ENCODE assay signal across 23 mouse cellular contexts in genomic region chr15:6953556-6953955, GRCm38 (mm10).
DNase-seq lines count a peak whose midpoint lies in the region; ATAC-seq and TF ChIP-seq lines count a peak whose summit lies in the region.
"Had no signal": no experiment of that assay in that cellular context is flagged by ENCODE, and none has a peak within 500 bp of the region (broad histone marks: within the 10 kb centered on the region; RNA-seq: fewer than 3 reads in every experiment).

No protein-coding gene starts in this region.

- no peak for TF ChIP-seq CTCF in midbrain, postnatal 0 days (IDR thresholded peaks at IDR 0.05)
- TF ChIP-seq CTCF in brain, embryonic 14.5 days (IDR thresholded peaks at IDR 0.05; ENCODE audit: borderline replicate concordance, extremely low read depth, insufficient read depth, insufficient read length) = no peak

- H3K9me3 ChIP-seq in heart, embryonic 10.5 days = no peaks in the 10 kb centered on the region
- H3K9me3 ChIP-seq in midbrain, embryonic 14.5 days (ENCODE audit: control insufficient read depth, low read length) = no peaks in the 10 kb centered on the region
- no peaks in the 10 kb centered on the region for H3K9me3 ChIP-seq in midbrain, postnatal 0 days (ENCODE audit: low read length)
- H3K9me3 ChIP-seq in embryonic facial prominence, embryonic 15.5 days (replicated peaks) = no peaks in the 10 kb centered on the region
- H3K9me3 ChIP-seq: forebrain, embryonic 15.5 days; hindbrain, embryonic 10.5 days; lung, embryonic 15.5 days; midbrain, embryonic 12.5 days had no signal

- no peak overlapping the region for H3K27ac ChIP-seq in heart, embryonic 10.5 days
- H3K27ac ChIP-seq in midbrain, embryonic 14.5 days (replicated peaks; ENCODE audit: low read depth, low read length) = no peak overlapping the region
- H3K27ac ChIP-seq in midbrain, postnatal 0 days (ENCODE audit: low read depth, low read length) = no peak overlapping the region
- no peak overlapping the region for H3K27ac ChIP-seq in embryonic facial prominence, embryonic 15.5 days (replicated peaks)
- H3K27ac ChIP-seq: forebrain, embryonic 15.5 days; layer of hippocampus, adult 2 months; liver, embryonic 14.5 days; lung, embryonic 15.5 days; midbrain, embryonic 12.5 days had no signal

- H3K9ac ChIP-seq in midbrain, embryonic 14.5 days (replicated peaks; ENCODE audit: low read length) = no peak overlapping the region
- H3K9ac ChIP-seq in midbrain, postnatal 0 days (replicated peaks; ENCODE audit: low read length, poor library complexity, severe bottlenecking) = no peak overlapping the region
- H3K9ac ChIP-seq in embryonic facial prominence, embryonic 15.5 days = no peak overlapping the region
- H3K9ac ChIP-seq: forebrain, embryonic 15.5 days; liver, embryonic 14.5 days; lung, embryonic 15.5 days; midbrain, embryonic 12.5 days had no signal

- no peak for ATAC-seq in midbrain, embryonic 14.5 days (ENCODE audit: low FRiP score, low TSS enrichment)
- ATAC-seq in midbrain, postnatal 0 days (ENCODE audit: low FRiP score) = no peak
- 0 out of 2 replicates have a peak, but pooled peaks have one; percentile 43 for ATAC-seq in embryonic facial prominence, embryonic 15.5 days (ENCODE audit: insufficient number of reproducible peaks, low FRiP score, low TSS enrichment, low read depth)

- TF ChIP-seq POLR2A in brain, embryonic 14.5 days (IDR thresholded peaks at IDR 0.05; ENCODE audit: borderline replicate concordance, extremely low read depth, insufficient read depth, insufficient read length, poor library complexity, severe bottlenecking) = no peak

- H3K4me3 ChIP-seq in heart, embryonic 10.5 days = no peak overlapping the region
- no peak overlapping the region for H3K4me3 ChIP-seq in midbrain, embryonic 14.5 days (replicated peaks; ENCODE audit: low read depth, low read length)
- H3K4me3 ChIP-seq in midbrain, postnatal 0 days (ENCODE audit: low read depth, low read length) = no peak overlapping the region
- no peak overlapping the region for H3K4me3 ChIP-seq in embryonic facial prominence, embryonic 15.5 days (replicated peaks)
- H3K4me3 ChIP-seq: forebrain, embryonic 15.5 days; hindbrain, embryonic 10.5 days; layer of hippocampus, adult 2 months; lung, embryonic 15.5 days; midbrain, embryonic 12.5 days; myocyte had no signal

- peak; percentile 66 for DNase-seq in heart, adult 11 months
- no peak for DNase-seq in heart, embryonic 10.5 days (ENCODE audit: low spot score)
- peak; percentile 22 for DNase-seq in midbrain, embryonic 14.5 days
- no peak for DNase-seq in midbrain, postnatal 0 days (ENCODE audit: low spot score)
- DNase-seq in brain, embryonic 14.5 days (ENCODE audit: low read depth) = peak; percentile 25
- no peak for DNase-seq in retina, embryonic 14.5 days (ENCODE audit: low spot score)
- no peak for DNase-seq in cerebellum, postnatal 14 days
- DNase-seq: adrenal gland, postnatal 14 days; cerebellum, adult 11-12 months; cerebellum, postnatal 36 days; gastrocnemius, postnatal 36 days; kidney, adult 8-10 months; kidney, postnatal 14 days; thymus, adult 2 months had no signal

- no peaks in the 10 kb centered on the region for H3K27me3 ChIP-seq in heart, embryonic 10.5 days (ENCODE audit: insufficient read depth, poor library complexity, severe bottlenecking)
- H3K27me3 ChIP-seq in midbrain, embryonic 14.5 days (ENCODE audit: control insufficient read depth, insufficient read depth, low read length) = no peaks in the 10 kb centered on the region
- H3K27me3 ChIP-seq in midbrain, postnatal 0 days (ENCODE audit: insufficient read depth, low read length) = no peaks in the 10 kb centered on the region
- no peaks in the 10 kb centered on the region for H3K27me3 ChIP-seq in embryonic facial prominence, embryonic 15.5 days
- H3K27me3 ChIP-seq: forebrain, embryonic 15.5 days; lung, embryonic 15.5 days; midbrain, embryonic 12.5 days; Patski had no signal

- H3K4me2 ChIP-seq in midbrain, embryonic 14.5 days (ENCODE audit: low read length) = no peak overlapping the region
- no peak overlapping the region for H3K4me2 ChIP-seq in midbrain, postnatal 0 days (ENCODE audit: low read depth, low read length, poor library complexity, severe bottlenecking)
- no peak overlapping the region for H3K4me2 ChIP-seq in embryonic facial prominence, embryonic 15.5 days (replicated peaks)
- H3K4me2 ChIP-seq: forebrain, embryonic 15.5 days; lung, embryonic 15.5 days; midbrain, embryonic 12.5 days had no signal

- H3K4me1 ChIP-seq in heart, embryonic 10.5 days = peaks cover 10% of the 10 kb centered on the region
- H3K4me1 ChIP-seq in midbrain, embryonic 14.5 days (ENCODE audit: control insufficient read depth, insufficient read depth, low read length) = no peaks in the 10 kb centered on the region
- no peaks in the 10 kb centered on the region for H3K4me1 ChIP-seq in midbrain, postnatal 0 days (ENCODE audit: insufficient read depth, low read length)
- peaks cover 23% of the 10 kb centered on the region for H3K4me1 ChIP-seq in embryonic facial prominence, embryonic 15.5 days
- H3K4me1 ChIP-seq: forebrain, embryonic 15.5 days; midbrain, embryonic 12.5 days had no signal

- WGBS in heart, embryonic 10.5 days = 21% methylated on average over 7 of the region's 7 CpGs
- WGBS in midbrain, embryonic 14.5 days = 17% methylated on average over 7 of the region's 7 CpGs
- WGBS in midbrain, postnatal 0 days = 19% methylated on average over 7 of the region's 7 CpGs
- 18% methylated on average over 7 of the region's 7 CpGs for WGBS in embryonic facial prominence, embryonic 15.5 days

- H3K36me3 ChIP-seq in heart, embryonic 10.5 days = no peaks in the 10 kb centered on the region
- no peaks in the 10 kb centered on the region for H3K36me3 ChIP-seq in midbrain, embryonic 14.5 days (ENCODE audit: control insufficient read depth, insufficient read depth, low read length)
- H3K36me3 ChIP-seq in midbrain, postnatal 0 days (ENCODE audit: insufficient read depth, low read length) = no peaks in the 10 kb centered on the region
- no peaks in the 10 kb centered on the region for H3K36me3 ChIP-seq in embryonic facial prominence, embryonic 15.5 days
- H3K36me3 ChIP-seq: forebrain, embryonic 15.5 days; hindbrain, embryonic 10.5 days; lung, embryonic 15.5 days; midbrain, embryonic 12.5 days had no signal

Comparison
In these comparisons a context has a peak if more than half of its experiments do, and no peak if none do; other contexts are left out.
1. DNase-seq: peak in heart, adult 11 months (single experiment), midbrain, embryonic 14.5 days (single experiment) and brain, embryonic 14.5 days (single experiment); none in heart, embryonic 10.5 days (single experiment), midbrain, postnatal 0 days (single experiment), retina, embryonic 14.5 days (single experiment) and cerebellum, postnatal 14 days (0 of 2).